Mouse (Mus musculus) embryonic facial prominence, embryonic 15.5 days (tissue): ENCODE measurements around the gene 2510039O18Rik. TPM values are rescaled to one million over a fixed set of nuclear protein-coding genes. Genes with fewer than 3 reads are reported as not detected.

ENCODE experiments used
- ATAC-seq: fragments of 200-750 bp; cut with Nextera tagmentation; 2 replicates; pipeline ENCODE4 v1.8.0; 2017; ENCODE audit warnings: low read depth, moderate TSS enrichment; ENCODE audit not compliant: insufficient number of reproducible peaks, low FRiP score, low TSS enrichment
- H3K27ac ChIP-seq: fragments of 300-500 bp; sonication (generic); replicated peaks from 2 replicates; pipeline ENCODE4 v1.5.1; 2015; ENCODE audit warnings: mild to moderate bottlenecking, inconsistent platforms
- H3K27me3 ChIP-seq: fragments of 300-500 bp; sonication (generic); 2 replicates; pipeline ENCODE4 v1.6.1; 2015; ENCODE audit warnings: inconsistent platforms
- H3K36me3 ChIP-seq: fragments of 300-500 bp; sonication (generic); 2 replicates; pipeline ENCODE4 v1.6.1; 2015; ENCODE audit warnings: mild to moderate bottlenecking, inconsistent platforms
- H3K4me1 ChIP-seq: fragments of 300-500 bp; sonication (generic); 2 replicates; pipeline ENCODE4 v1.6.1; 2015; ENCODE audit warnings: inconsistent platforms
- H3K4me2 ChIP-seq: fragments of 300-500 bp; sonication (generic); replicated peaks from 2 replicates; pipeline ENCODE4 v1.6.1; 2015; ENCODE audit warnings: mild to moderate bottlenecking, inconsistent platforms
- H3K4me3 ChIP-seq: fragments of 300-500 bp; sonication (generic); replicated peaks from 2 replicates; pipeline ENCODE4 v1.5.1; 2015; ENCODE audit warnings: mild to moderate bottlenecking, inconsistent platforms
- H3K9ac ChIP-seq: fragments of 300-500 bp; sonication (generic); 2 replicates; pipeline ENCODE4 v1.6.1; 2015; ENCODE audit warnings: inconsistent platforms
- H3K9me3 ChIP-seq: fragments of 300-500 bp; sonication (generic); replicated peaks from 2 replicates; pipeline ENCODE4 v1.6.1; 2016; ENCODE audit warnings: inconsistent platforms
- WGBS: fragments of 180-500 bp; shearing (Covaris S2); methylation state at CpG from one replicate; pipeline ENCODE4 v1.1.7; 2015; 5-methylcytosine and 5-hydroxymethylcytosine counted together
- polyA plus RNA-seq: library from polyadenylated mRNA; unstranded; fragments of >200 nt; fragmentation: Nextera tagmentation; extraction: Ambion mirVana; gene quantifications from 2 replicates; pipeline ENCODE4 v1.2.1, GENCODE M21; 2015

The 2510039O18Rik gene
- polyA plus RNA-seq, 1 experiment from 2014 or later = 22.0 TPM

DNA sequence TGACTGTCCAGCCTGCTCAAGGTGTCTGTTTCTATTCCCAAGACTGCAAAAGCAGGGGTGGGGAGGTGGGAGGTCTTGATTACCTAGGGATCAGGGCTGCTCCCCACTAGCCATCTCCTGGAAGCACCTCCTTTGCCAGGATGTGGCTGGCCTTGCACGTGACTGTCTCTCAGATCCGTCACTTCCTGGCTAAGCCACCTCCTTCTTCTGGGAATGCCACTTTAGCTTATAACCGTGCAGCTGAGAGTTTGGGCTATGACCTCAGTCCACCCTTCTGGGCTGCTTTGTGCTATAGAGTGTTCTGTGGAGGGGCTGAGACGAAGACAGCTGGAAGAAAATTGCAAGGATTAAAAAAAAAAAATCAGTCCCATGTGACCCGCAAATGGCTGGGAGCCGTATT lies 22.1 kb downstream of the 2510039O18Rik start:
- WGBS = 35% methylated on average over 6 of the region's 6 CpGs
- no peaks in the 10 kb centered on the region for H3K4me1 ChIP-seq
- no peak for ATAC-seq
- no peak overlapping the region for H3K4me3 ChIP-seq
- no peak overlapping the region for H3K9ac ChIP-seq
- H3K4me2 ChIP-seq = no peak overlapping the region
- no peaks in the 10 kb centered on the region for H3K27me3 ChIP-seq
- no peak overlapping the region for H3K27ac ChIP-seq
- H3K36me3 ChIP-seq = no peaks in the 10 kb centered on the region
- H3K9me3 ChIP-seq = no peaks in the 10 kb centered on the region

DNA sequence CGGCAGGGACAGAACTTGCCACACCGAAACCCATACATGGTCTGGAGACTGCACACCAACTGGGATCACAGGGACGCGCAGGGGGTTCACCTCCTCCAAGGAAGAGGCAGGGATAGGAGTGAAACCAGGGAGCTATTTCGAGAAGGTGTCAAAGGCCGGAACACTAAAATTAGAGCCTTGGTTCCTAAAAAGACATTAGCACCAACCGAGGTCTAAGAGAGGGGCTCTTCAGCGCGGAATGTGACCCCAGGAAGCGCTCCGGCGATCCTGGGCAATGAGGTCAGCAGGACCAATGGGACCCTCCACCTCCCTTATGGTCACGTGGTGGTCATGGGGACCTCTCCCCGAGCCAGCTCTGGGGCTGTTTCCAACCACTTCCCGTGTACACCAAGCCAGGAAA lies 22.9 kb downstream of the 2510039O18Rik start:
- Histone ChIP-seq H3K27ac (no peak overlapping the region), H3K27me3 (no peaks in the 10 kb centered on the region), H3K9ac (no peak overlapping the region), H3K4me2 (no peak overlapping the region), H3K36me3 (no peaks in the 10 kb centered on the region), H3K4me3 (no peak overlapping the region), H3K9me3 (no peaks in the 10 kb centered on the region), H3K4me1 (no peaks in the 10 kb centered on the region)
- ATAC-seq = no peak
- WGBS = 89% methylated on average over 15 of the region's 15 CpGs

DNA sequence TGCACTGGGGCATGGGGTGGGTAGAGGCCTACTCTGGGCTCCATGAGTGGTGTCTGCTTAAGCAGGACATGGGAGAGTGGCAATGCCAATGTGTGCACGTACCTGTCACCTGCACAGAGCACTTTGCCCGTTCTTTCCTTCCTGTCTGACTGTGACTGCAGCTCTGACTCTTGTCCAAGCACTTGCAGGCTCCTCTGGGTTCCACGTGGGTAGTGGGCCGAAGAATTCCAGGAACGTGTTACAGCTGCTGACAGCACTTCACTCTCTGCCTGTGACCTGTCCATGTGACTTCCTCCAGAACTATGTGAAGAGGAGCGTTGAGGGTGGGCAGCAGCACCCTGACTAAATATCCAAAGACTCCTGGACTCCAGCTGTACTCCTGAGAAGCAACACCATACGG lies 25.0 kb downstream of the 2510039O18Rik start:
- WGBS = 67% methylated on average over 7 of the region's 7 CpGs
- Histone ChIP-seq H3K9ac (no peak overlapping the region), H3K4me3 (no peak overlapping the region), H3K27me3 (no peaks in the 10 kb centered on the region), H3K9me3 (no peaks in the 10 kb centered on the region), H3K36me3 (no peaks in the 10 kb centered on the region), H3K4me2 (no peak overlapping the region), H3K4me1 (no peaks in the 10 kb centered on the region), H3K27ac (no peak overlapping the region)
- ATAC-seq = 0 out of 2 replicates have a peak, but pooled peaks have one; percentile 37

DNA sequence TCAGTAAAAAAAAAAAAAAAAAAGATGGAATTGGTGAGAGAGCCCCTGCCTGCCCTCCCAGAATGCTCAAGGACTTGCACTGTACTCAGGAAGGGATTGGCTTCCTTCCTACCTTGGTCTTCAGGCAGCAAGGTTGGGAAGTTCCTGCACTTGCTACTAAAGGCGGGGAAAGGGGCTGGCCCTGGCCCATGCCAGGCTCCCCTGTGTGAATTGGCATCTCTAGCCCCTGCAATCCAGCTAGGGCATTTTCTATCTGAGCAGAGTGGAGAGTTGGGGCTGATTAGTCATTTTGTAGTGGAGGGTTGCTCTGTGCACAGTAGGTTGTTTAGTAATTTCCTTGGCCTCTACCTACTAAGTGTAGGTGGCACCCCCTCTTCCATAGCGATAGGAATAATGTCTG lies 28.1 kb downstream of the 2510039O18Rik start:
- H3K4me1 ChIP-seq = no peaks in the 10 kb centered on the region
- no peaks in the 10 kb centered on the region for H3K9me3 ChIP-seq
- H3K4me3 ChIP-seq = no peak overlapping the region
- no peak for ATAC-seq
- H3K27ac ChIP-seq = no peak overlapping the region
- H3K9ac ChIP-seq = no peak overlapping the region
- H3K27me3 ChIP-seq = no peaks in the 10 kb centered on the region
- 74% methylated on average over 2 of the region's 2 CpGs for WGBS
- H3K4me2 ChIP-seq = no peak overlapping the region
- no peaks in the 10 kb centered on the region for H3K36me3 ChIP-seq

DNA sequence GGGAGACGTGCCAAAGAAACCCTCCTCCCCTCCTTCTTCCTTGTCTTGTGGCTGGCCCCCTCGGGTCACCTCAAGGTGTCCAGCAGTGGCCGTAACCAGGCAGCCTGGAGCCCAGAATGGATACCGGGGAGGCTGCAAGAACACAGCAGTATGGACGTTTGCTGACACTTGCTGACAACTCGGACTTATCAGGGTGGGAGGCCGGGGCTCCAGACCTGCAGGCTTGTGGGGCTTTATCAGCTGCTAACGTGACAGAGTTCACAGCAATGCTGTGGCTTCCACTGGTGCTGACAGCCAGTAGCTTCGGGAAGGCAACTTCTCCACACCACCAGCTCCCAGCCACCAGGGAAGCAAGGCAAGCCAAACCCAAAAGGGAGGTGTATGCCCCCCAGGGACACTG lies 28.6 kb downstream of the 2510039O18Rik start:
- WGBS = 53% methylated on average over 9 of the region's 9 CpGs
- no peak overlapping the region for H3K4me2 ChIP-seq
- H3K27ac ChIP-seq = no peak overlapping the region
- ATAC-seq = no peak
- H3K36me3 ChIP-seq = no peaks in the 10 kb centered on the region
- no peaks in the 10 kb centered on the region for H3K9me3 ChIP-seq
- H3K4me3 ChIP-seq = no peak overlapping the region
- no peak overlapping the region for H3K9ac ChIP-seq
- no peaks in the 10 kb centered on the region for H3K27me3 ChIP-seq
- no peaks in the 10 kb centered on the region for H3K4me1 ChIP-seq

DNA sequence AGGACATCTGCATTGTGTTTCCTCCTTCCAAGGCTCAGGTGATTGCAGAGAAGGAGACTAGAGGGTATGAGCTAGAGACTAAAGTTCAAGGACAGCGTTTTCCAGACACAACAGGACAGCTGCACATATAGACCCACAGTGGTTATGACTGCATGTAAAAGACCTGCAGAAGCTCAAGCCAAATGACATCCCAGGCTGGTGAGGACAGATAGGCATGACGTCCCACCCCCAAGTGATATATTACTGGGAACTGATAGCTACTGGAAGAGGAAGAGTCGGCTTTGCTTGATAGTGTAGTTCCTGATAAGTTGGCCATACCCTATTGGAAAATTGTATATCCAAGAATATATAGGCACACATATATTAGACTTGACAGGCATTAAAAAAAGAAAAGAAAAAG lies 35.5 kb downstream of the 2510039O18Rik start:
- H3K9me3 ChIP-seq = peaks cover 6% of the 10 kb centered on the region; the same call in 1 of the 2 replicates
- H3K4me1 ChIP-seq = no peaks in the 10 kb centered on the region
- 73% methylated on average over 3 of the region's 3 CpGs for WGBS
- no peaks in the 10 kb centered on the region for H3K36me3 ChIP-seq
- H3K4me3 ChIP-seq = no peak overlapping the region
- no peak overlapping the region for H3K27ac ChIP-seq
- no peak overlapping the region for H3K4me2 ChIP-seq
- no peak overlapping the region for H3K9ac ChIP-seq
- ATAC-seq = no peak
- H3K27me3 ChIP-seq = no peaks in the 10 kb centered on the region

DNA sequence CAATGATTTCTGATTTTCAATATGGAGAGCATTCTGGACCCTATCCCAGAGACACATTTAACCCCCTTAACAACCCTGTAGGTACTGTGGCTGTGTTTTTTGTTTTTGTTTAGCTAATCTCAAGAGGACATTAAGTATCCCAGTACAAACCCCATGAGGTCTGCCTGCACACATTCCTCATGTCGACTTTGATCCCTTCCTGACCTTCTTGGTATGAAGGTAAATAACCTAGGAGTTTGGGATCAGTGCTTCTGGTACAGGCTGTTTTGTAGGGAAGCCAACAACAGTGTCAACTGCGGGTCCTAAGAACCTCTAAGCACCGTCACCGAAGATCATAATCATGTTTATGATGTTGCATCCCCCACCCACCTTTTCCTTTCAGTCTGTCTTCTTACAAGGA lies 37.0 kb downstream of the 2510039O18Rik start:
- Histone ChIP-seq H3K4me2 (no peak overlapping the region), H3K4me3 (no peak overlapping the region), H3K9me3 (peaks cover 6% of the 10 kb centered on the region; the same call in 1 of the 2 replicates), H3K9ac (no peak overlapping the region), H3K36me3 (no peaks in the 10 kb centered on the region), H3K27ac (no peak overlapping the region), H3K27me3 (no peaks in the 10 kb centered on the region), H3K4me1 (no peaks in the 10 kb centered on the region)
- WGBS = 78% methylated on average over 4 of the region's 4 CpGs
- no peak for ATAC-seq

DNA sequence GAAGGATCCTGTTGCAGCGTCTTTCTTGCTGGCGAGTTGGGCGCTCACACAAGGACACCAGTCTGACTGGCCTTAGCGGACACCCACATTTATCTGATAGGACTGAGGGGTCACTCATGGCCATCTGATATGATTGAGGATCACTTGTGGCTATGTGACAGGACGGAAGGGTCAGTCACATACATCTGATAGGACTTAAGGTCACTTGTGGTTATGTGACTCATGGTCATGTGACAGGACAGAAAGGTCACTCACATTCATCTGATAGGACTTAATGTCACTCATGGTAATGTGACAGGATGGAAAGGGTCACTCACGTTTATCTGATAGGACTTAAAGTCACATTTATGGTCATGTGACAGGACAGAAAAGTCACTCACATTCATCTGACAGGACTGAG lies 37.7 kb downstream of the 2510039O18Rik start:
- H3K4me3 ChIP-seq = no peak overlapping the region
- H3K27me3 ChIP-seq = no peaks in the 10 kb centered on the region
- no peaks in the 10 kb centered on the region for H3K36me3 ChIP-seq
- no peak overlapping the region for H3K9ac ChIP-seq
- no peak overlapping the region for H3K4me2 ChIP-seq
- H3K27ac ChIP-seq = no peak overlapping the region
- H3K4me1 ChIP-seq = no peaks in the 10 kb centered on the region
- ATAC-seq = 0 out of 2 replicates have a peak, but pooled peaks have one; percentile 15
- peaks cover 6% of the 10 kb centered on the region; the same call in 1 of the 2 replicates for H3K9me3 ChIP-seq
- WGBS = 93% methylated on average over 6 of the region's 6 CpGs

DNA sequence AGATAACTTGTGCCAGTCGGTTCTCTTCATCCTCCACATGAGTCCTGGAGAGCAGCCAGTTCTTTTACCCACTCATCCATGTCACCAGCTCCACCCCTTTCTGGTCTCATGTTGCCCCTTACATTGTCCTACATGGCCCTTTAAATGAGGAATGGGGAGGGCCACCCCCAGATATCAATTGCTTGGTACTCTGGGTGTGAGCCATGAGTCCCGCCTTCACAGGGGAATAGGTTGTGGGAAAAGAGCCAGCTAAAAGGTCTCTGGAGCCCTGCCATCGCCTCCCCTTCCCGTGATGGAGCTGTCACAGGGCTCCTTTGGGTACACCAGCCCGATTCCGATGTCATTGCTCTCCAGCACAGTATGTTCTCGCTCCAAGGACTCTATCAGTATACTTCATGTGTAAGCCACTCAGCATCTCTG lies 38.8 kb downstream of the 2510039O18Rik start:
- WGBS = 83% methylated on average over 7 of the region's 7 CpGs
- Histone ChIP-seq H3K4me2 (no peak overlapping the region), H3K4me3 (no peak overlapping the region), H3K4me1 (no peaks in the 10 kb centered on the region), H3K27ac (no peak overlapping the region), H3K27me3 (no peaks in the 10 kb centered on the region), H3K36me3 (no peaks in the 10 kb centered on the region), H3K9ac (no peak overlapping the region), H3K9me3 (peaks cover 5% of the 10 kb centered on the region; the same call in 1 of the 2 replicates)
- no peak for ATAC-seq

DNA sequence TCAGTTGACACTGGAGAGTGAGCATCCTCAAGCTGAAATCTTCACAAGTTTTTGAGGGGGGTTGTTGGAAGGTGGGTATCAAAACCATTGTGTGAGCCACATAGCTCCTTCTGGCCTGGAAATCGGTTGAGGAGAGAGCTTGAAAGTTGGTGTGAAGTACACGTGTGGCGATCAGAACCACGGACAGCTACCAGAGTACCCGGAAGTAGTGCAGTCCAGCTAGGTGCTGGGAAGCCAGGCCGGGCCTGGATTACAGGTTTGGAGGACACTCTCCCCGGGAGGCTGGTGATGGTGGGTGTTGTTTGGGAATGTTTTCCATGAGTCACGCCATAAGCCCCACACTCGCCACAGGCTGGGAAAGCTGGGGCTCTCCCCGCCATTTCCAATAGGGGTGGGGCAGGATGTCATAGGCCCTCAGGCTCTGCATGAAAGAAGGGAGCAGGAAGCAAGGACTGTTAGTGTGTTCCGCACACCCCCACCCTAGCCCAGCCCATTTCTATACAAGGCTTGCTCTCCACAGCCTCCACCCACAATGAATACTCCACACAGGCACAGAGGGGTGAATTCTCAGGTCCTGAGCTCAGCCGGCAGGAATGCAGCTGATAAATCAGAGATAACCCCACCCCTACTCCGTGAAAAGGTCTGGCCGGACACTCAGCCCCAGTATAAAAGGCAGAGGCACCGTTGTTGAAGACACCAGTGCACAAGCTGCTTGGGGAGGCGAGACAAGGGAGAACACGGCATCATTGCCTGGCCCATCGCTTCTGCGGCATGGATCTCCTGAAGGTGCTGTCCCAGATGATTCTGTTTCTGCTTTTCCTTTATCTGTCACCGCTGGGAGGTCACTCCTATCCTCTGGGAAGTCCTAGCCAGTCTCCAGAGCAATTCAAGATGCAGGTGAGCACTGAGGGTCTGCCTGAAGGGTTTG lies 44.8 kb downstream of the 2510039O18Rik start, which contains the start of gene Nppb:
Gene Nppb (plus strand): TSS at position 584 of the 928 bp plus-strand sequence.
- Histone ChIP-seq H3K9ac (no peak within 1 kb of the TSS), H3K36me3 (no peaks in the 10 kb centered on the region), H3K4me3 (no peak within 1 kb of the TSS), H3K4me1 (no peaks in the 10 kb centered on the region), H3K9me3 (no peaks in the 10 kb centered on the region), H3K27me3 (no peaks in the 10 kb centered on the region), H3K4me2 (no peak within 1 kb of the TSS), H3K27ac (no peak within 1 kb of the TSS)
- WGBS = 22% methylated on average over 20 of the region's 20 CpGs
- no peak for ATAC-seq

DNA sequence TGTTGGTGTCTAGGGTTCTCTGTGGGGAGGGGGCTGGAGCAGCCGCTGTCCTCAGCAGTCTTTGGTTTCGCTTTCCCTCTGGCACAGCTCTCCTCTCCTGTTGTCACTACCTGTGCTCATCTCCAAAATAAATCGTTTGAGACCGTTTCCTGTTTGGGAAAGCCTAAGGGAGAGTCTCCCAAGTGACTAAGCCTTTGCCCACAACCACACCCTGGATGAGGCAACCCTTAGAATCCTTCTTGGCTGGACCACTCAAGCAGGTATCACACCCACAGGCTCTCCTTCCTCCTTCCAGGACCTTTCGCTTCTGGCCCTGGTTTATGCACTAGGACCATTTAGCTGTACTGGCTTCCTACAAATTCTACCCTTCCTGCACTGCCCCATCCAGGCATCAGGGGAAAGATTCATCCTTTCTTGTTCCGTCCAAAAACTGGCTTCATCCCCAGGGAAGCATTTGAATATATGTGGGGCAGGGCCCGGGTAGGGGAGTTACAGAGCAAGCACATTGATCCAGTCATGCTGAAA lies 52.9 kb downstream of the 2510039O18Rik start:
- H3K4me3 ChIP-seq = no peak overlapping the region
- 50% methylated on average over 7 of the region's 7 CpGs for WGBS
- ATAC-seq = no peak

More for the DNA sequence above, 52.9 kb downstream of the 2510039O18Rik start:
- no peaks in the 10 kb centered on the region for H3K36me3 ChIP-seq
- no peaks in the 10 kb centered on the region for H3K9me3 ChIP-seq
- H3K27ac ChIP-seq = no peak overlapping the region
- H3K27me3 ChIP-seq = no peaks in the 10 kb centered on the region
- no peaks in the 10 kb centered on the region for H3K4me1 ChIP-seq
- no peak overlapping the region for H3K4me2 ChIP-seq
- H3K9ac ChIP-seq = no peak overlapping the region
